Mouse (Mus musculus): ENCODE measurements around the gene Setdb1. TPM values are rescaled to one million over a fixed set of nuclear protein-coding genes. Genes with fewer than 3 reads are reported as not detected.

The Setdb1 gene
- total and polyA plus RNA-seq, 3 experiments: 101 to 116 TPM; not detected in 1

DNA sequence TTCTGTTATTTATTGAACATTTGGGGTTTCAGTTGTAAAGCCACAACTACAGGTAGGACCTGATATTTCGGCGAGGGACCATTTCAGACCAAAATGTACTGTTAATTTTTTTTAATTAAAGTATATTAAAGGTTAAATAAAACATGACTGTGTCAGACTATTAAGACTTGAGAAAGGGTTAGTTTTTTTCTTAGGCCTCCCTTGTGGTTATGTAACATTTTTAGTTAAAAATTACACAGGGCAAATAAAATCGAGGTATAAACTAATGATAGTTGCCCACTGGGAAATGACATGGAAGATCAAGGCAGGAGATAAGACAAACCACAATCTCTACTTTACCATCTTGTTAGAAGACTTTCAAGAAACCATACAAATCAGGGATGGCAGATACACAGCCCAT, 33.6 kb downstream of the Setdb1 start:
- peaks cover 4 to 7% of the 10 kb centered on the region in 2 experiments; a peak in 3 of 4 replicates for H3K4me1 ChIP-seq (ENCODE audit: control insufficient read depth in 1 of 2, insufficient read depth in 2 of 2, low read length in 2 of 2)
- TF ChIP-seq MAX (IDR thresholded peaks at IDR 0.05; ENCODE audit: low read length): no peak
- no peak for TF ChIP-seq SMC3 (IDR thresholded peaks at IDR 0.05; ENCODE audit: low read depth, low read length)
- peak; percentile 70; the same call in 1 of the 2 replicates for TF ChIP-seq POLR2AphosphoS5 (IDR thresholded peaks at IDR 0.05; ENCODE audit: borderline replicate concordance, low read depth, low read length)
- no peak for TF ChIP-seq NELFE (IDR thresholded peaks at IDR 0.05; ENCODE audit: low read depth, low read length)
- peak in 1 of 2 experiments; percentile 2; a peak in 1 of 4 replicates for TF ChIP-seq POLR2A (IDR thresholded peaks at IDR 0.05; ENCODE audit: control insufficient read depth in 1 of 2, insufficient read depth in 1 of 2, low read depth in 1 of 2, low read length in 2 of 2, poor library complexity in 1 of 2)
- no peaks in the 10 kb centered on the region for H3K9me3 ChIP-seq (replicated peaks; ENCODE audit: insufficient read depth, low read length)
- no peak for DNase-seq (ENCODE audit: low read depth, low spot score)
- peaks cover 15 to 84% of the 10 kb centered on the region in 2 experiments for H3K36me3 ChIP-seq (ENCODE audit: control insufficient read depth in 1 of 2, insufficient read depth in 2 of 2, low read length in 2 of 2)
- no peak overlapping the region for H3K27ac ChIP-seq (ENCODE audit: control insufficient read depth, low read depth, low read length)
- H3K27me3 ChIP-seq (ENCODE audit: control insufficient read depth in 1 of 2, insufficient read depth in 2 of 2, low read length in 2 of 2): no peaks in the 10 kb centered on the region
- no peak overlapping the region for H3K4me3 ChIP-seq (ENCODE audit: control insufficient read depth in 1 of 2, insufficient read depth in 1 of 2, low read depth in 2 of 2, low read length in 2 of 2)
- H3K79me2 ChIP-seq (ENCODE audit: control insufficient read depth, insufficient read depth, low read length, poor library complexity): peaks cover 23% of the 10 kb centered on the region
- no peak overlapping the region for H3K9ac ChIP-seq (ENCODE audit: control insufficient read depth, low read depth, low read length, poor library complexity, severe bottlenecking)

DNA sequence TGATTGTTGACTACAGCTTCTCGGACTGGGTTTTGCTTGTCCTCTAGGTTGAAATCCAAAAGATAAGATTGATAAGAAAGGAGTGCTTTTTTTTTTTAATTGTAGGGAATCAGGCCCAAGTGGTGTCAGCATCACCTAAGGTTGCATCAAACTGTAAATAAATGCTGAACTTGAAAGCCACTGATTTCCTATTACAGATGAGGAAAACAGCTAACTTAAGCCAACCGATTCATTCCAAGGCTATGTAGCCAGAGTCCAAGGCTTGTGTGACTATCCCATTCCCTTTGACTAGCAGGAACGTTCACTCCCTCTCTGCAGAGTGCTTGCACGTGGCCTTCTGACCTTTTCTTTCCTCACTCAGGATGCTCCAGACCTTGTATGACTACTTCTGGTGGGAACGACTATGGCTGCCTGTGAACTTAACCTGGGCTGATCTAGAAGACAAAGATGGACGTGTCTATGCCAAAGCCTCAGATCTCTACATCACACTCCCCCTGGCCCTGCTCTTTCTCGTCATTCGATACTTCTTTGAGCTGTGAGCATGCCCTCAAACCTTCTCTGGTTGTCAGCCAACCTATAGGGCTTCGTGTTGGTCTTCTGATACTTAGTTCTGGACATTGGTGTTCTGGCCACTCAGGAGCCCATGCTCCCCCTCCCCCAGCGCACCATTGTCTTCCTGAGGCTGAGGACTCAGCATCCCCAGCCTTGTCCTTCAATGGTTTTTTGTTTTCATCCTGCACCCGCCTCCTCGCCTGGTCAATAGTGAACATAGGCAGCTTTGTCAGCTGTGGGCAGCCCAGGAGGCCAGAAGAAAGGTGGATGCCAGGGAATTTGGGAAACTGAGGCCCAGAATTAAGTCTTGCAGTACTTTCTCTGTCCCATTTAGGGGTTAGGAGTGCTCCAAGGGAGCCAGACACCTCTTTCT, 37.0 kb downstream of the Setdb1 start:
- no peak overlapping the region for H3K9ac ChIP-seq (ENCODE audit: control insufficient read depth, low read depth, low read length, poor library complexity, severe bottlenecking)
- H3K27ac ChIP-seq (ENCODE audit: control insufficient read depth, low read depth, low read length): no peak overlapping the region
- H3K9me3 ChIP-seq (replicated peaks; ENCODE audit: insufficient read depth, low read length): no peaks in the 10 kb centered on the region
- DNase-seq (ENCODE audit: low read depth, low spot score): no peak
- H3K79me2 ChIP-seq (ENCODE audit: control insufficient read depth, insufficient read depth, low read length, poor library complexity): peaks cover 56% of the 10 kb centered on the region
- H3K27me3 ChIP-seq (ENCODE audit: control insufficient read depth in 1 of 2, insufficient read depth in 2 of 2, low read length in 2 of 2): no peaks in the 10 kb centered on the region
- peaks cover 28 to 54% of the 10 kb centered on the region in 2 experiments for H3K36me3 ChIP-seq (ENCODE audit: control insufficient read depth in 1 of 2, insufficient read depth in 2 of 2, low read length in 2 of 2)
- H3K4me1 ChIP-seq (ENCODE audit: control insufficient read depth in 1 of 2, insufficient read depth in 2 of 2, low read length in 2 of 2): peaks cover 7 to 23% of the 10 kb centered on the region in 2 experiments
- TF ChIP-seq ELF1 (IDR thresholded peaks at IDR 0.05; ENCODE audit: low read depth, low read length): no peak
- H3K4me3 ChIP-seq (ENCODE audit: control insufficient read depth in 1 of 2, insufficient read depth in 1 of 2, low read depth in 2 of 2, low read length in 2 of 2): no peak overlapping the region

DNA sequence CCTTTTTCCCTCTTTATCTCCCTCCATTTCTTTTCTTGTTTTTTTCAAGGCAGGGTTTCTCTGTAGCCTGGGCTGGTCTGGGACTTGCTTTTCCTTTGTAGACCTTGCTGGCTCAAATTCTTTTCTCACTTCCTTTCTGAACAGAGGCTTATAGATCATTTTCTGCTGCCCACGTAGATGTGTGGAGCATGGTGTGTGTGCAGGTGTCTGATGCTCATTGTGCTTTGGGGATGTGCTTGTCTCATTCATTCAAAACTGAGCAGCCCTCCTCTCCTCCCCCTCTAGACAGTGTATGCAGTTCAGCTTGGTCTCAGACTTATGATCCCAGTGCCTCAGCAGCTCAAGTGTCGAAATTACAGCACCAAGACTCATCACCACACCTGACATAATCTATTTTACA, 37.9 kb downstream of the Setdb1 start:
- Histone ChIP-seq H3K9ac (ENCODE audit: control insufficient read depth, low read depth, low read length, poor library complexity, severe bottlenecking) (no peak overlapping the region), H3K36me3 (ENCODE audit: control insufficient read depth in 1 of 2, insufficient read depth in 2 of 2, low read length in 2 of 2) (peaks cover 28 to 45% of the 10 kb centered on the region in 2 experiments), H3K4me1 (ENCODE audit: control insufficient read depth in 1 of 2, insufficient read depth in 2 of 2, low read length in 2 of 2) (peaks cover 11 to 23% of the 10 kb centered on the region in 2 experiments), H3K4me3 (ENCODE audit: control insufficient read depth in 1 of 2, insufficient read depth in 1 of 2, low read depth in 2 of 2, low read length in 2 of 2) (no peak overlapping the region), H3K9me3 (replicated peaks; ENCODE audit: insufficient read depth, low read length) (no peaks in the 10 kb centered on the region), H3K27me3 (ENCODE audit: control insufficient read depth in 1 of 2, insufficient read depth in 2 of 2, low read length in 2 of 2) (no peaks in the 10 kb centered on the region), H3K27ac (ENCODE audit: control insufficient read depth, low read depth, low read length) (no peak overlapping the region), H3K79me2 (ENCODE audit: control insufficient read depth, insufficient read depth, low read length, poor library complexity) (peaks cover 65% of the 10 kb centered on the region)
- TF ChIP-seq RAD21 (IDR thresholded peaks at IDR 0.05; ENCODE audit: low read depth, low read length): no peak
- no peak for TF ChIP-seq USF1 (IDR thresholded peaks at IDR 0.05; ENCODE audit: low read depth, low read length)
- no peak for TF ChIP-seq POLR2AphosphoS5 (IDR thresholded peaks at IDR 0.05; ENCODE audit: borderline replicate concordance, low read depth, low read length)
- no peak for TF ChIP-seq CHD1 (IDR thresholded peaks at IDR 0.05; ENCODE audit: low read depth, low read length)
- no peak for TF ChIP-seq SIN3A (IDR thresholded peaks at IDR 0.05; ENCODE audit: low read length)
- TF ChIP-seq MAX (IDR thresholded peaks at IDR 0.05; ENCODE audit: low read length): no peak
- TF ChIP-seq UBTF (IDR thresholded peaks at IDR 0.05; ENCODE audit: borderline replicate concordance, insufficient read depth, low read depth, low read length): no peak
- DNase-seq (ENCODE audit: low read depth, low spot score): no peak
